Mouse (Mus musculus): ENCODE results near the gene Zp2.

Zp2 gene

GRCm38 (mm10) chr7:120145191-120145590 lies at the start of gene Zp2:
TSS of gene Zp2 (minus strand) at chr7:120145291.
- DNase-seq (ENCODE audit: low spot score), result no peak

- DNase-seq (ENCODE audit: low spot score), result no peak
Measured at GRCm38 (mm10) chr7:120192816-120193215, 47.7 kb upstream of the Zp2 start.

- no peak for DNase-seq (ENCODE audit: low spot score)
Measured at GRCm38 (mm10) chr7:120192207-120192606, 47.1 kb upstream of the Zp2 start.

GRCm38 (mm10) chr7:120190150-120190665 lies 45.1 kb upstream of the Zp2 start:
- peak; percentile 66 for DNase-seq (ENCODE audit: low spot score)

GRCm38 (mm10) chr7:120189369-120190149 lies 44.5 kb upstream of the Zp2 start:
- peak; percentile 42 for DNase-seq (ENCODE audit: low spot score)

- DNase-seq (ENCODE audit: low spot score), result no peak
Measured at GRCm38 (mm10) chr7:120188946-120189345, 43.9 kb upstream of the Zp2 start.

- DNase-seq (ENCODE audit: low spot score), result no peak
Measured at GRCm38 (mm10) chr7:120182891-120183290, 37.8 kb upstream of the Zp2 start.

GRCm38 (mm10) chr7:120181401-120182230 lies 36.5 kb upstream of the Zp2 start:
- DNase-seq (ENCODE audit: low spot score), result no peak

- no peak for DNase-seq (ENCODE audit: low spot score)
Measured at GRCm38 (mm10) chr7:120180547-120180946, 35.5 kb upstream of the Zp2 start.

- DNase-seq (ENCODE audit: low spot score), result peak; percentile 24
Measured at GRCm38 (mm10) chr7:120178935-120179334, 33.8 kb upstream of the Zp2 start.

GRCm38 (mm10) chr7:120177611-120178010 lies 32.5 kb upstream of the Zp2 start:
- DNase-seq (ENCODE audit: low spot score), result no peak

GRCm38 (mm10) chr7:120174723-120175504 lies 29.8 kb upstream of the Zp2 start:
- no peak for DNase-seq (ENCODE audit: low spot score)

GRCm38 (mm10) chr7:120173603-120174244 lies 28.6 kb upstream of the Zp2 start, which contains the start of gene Anks4b:
TSS of gene Anks4b (plus strand) at chr7:120173858.
- no peak for DNase-seq (ENCODE audit: low spot score)

GRCm38 (mm10) chr7:120172188-120172700 lies 27.2 kb upstream of the Zp2 start:
- no peak for DNase-seq (ENCODE audit: low spot score)

- DNase-seq (ENCODE audit: low spot score), result no peak
Measured at GRCm38 (mm10) chr7:120163581-120164251, 18.6 kb upstream of the Zp2 start.

- no peak for DNase-seq (ENCODE audit: low spot score)
Measured at GRCm38 (mm10) chr7:120158121-120158613, 13.1 kb upstream of the Zp2 start.

GRCm38 (mm10) chr7:120157575-120158061 lies 12.5 kb upstream of the Zp2 start:
- DNase-seq (ENCODE audit: low spot score), result no peak

GRCm38 (mm10) chr7:120156841-120157409 lies 11.8 kb upstream of the Zp2 start:
- no peak for DNase-seq (ENCODE audit: low spot score)

GRCm38 (mm10) chr7:120150898-120151297 lies 5.8 kb upstream of the Zp2 start:
- DNase-seq (ENCODE audit: low spot score), result no peak

- DNase-seq (ENCODE audit: low spot score), result no peak
Measured at GRCm38 (mm10) chr7:120150257-120150656, 5.2 kb upstream of the Zp2 start.
